Mouse (Mus musculus) forebrain, embryonic 16.5 days (tissue): ENCODE measurements around the gene Ndufab1. TPM values are rescaled to one million over a fixed set of nuclear protein-coding genes. Genes with fewer than 3 reads are reported as not detected.

ENCODE experiments used
- ATAC-seq: fragments of 200-750 bp; cut with Nextera tagmentation; 2 replicates; pipeline ENCODE4 v1.8.0; 2017; ENCODE audit warnings: mild to moderate bottlenecking, moderate library complexity
- H3K27ac ChIP-seq: fragments of 300-500 bp; sonication (generic); 2 replicates; pipeline ENCODE4 v1.5.1; 2014; ENCODE audit warnings: low read length, control low read depth
- H3K27me3 ChIP-seq: fragments of 300-500 bp; sonication (generic); replicated peaks from 2 replicates; pipeline ENCODE4 v1.6.1; 2014; ENCODE audit warnings: low read length; ENCODE audit not compliant: control insufficient read depth, insufficient read depth
- H3K36me3 ChIP-seq: fragments of 300-500 bp; sonication (generic); 2 replicates; pipeline ENCODE4 v1.6.1; 2014; ENCODE audit not compliant: control insufficient read depth, insufficient read depth
- H3K4me1 ChIP-seq: fragments of 300-500 bp; sonication (generic); replicated peaks from 2 replicates; pipeline ENCODE4 v1.6.1; 2014; ENCODE audit warnings: low read length; ENCODE audit not compliant: control insufficient read depth, insufficient read depth
- H3K4me2 ChIP-seq: fragments of 300-500 bp; sonication (generic); 2 replicates; pipeline ENCODE4 v1.6.1; 2014; ENCODE audit warnings: mild to moderate bottlenecking, low read length, control low read depth
- H3K4me3 ChIP-seq: fragments of 300-500 bp; sonication (generic); replicated peaks from 2 replicates; pipeline ENCODE4 v1.5.1; 2014; ENCODE audit warnings: mild to moderate bottlenecking, low read length, control low read depth
- H3K9ac ChIP-seq: fragments of 300-500 bp; sonication (generic); replicated peaks from 2 replicates; pipeline ENCODE4 v1.6.1; 2014; ENCODE audit warnings: low read depth, low read length, control low read depth
- H3K9me3 ChIP-seq: fragments of 300-500 bp; sonication (generic); 2 replicates; pipeline ENCODE4 v1.6.1; 2016; ENCODE audit warnings: low read length; ENCODE audit not compliant: control insufficient read depth
- WGBS: fragments of 180-500 bp; shearing (Covaris S2); extraction: QIAGEN DNeasy Blood & Tissue Kit; methylation state at CpG from one replicate; pipeline ENCODE4 v1.1.7; 2014; 5-methylcytosine and 5-hydroxymethylcytosine counted together
- polyA plus RNA-seq: library from polyadenylated mRNA; unstranded; fragments of >200 nt; fragmentation: Nextera tagmentation; extraction: Ambion mirVana; gene quantifications from 2 replicates; pipeline ENCODE4 v1.2.1, GENCODE M21; 2015

Ndufab1 gene
- polyA plus RNA-seq, 1 experiment from 2014 or later, result 550 TPM

DNA sequence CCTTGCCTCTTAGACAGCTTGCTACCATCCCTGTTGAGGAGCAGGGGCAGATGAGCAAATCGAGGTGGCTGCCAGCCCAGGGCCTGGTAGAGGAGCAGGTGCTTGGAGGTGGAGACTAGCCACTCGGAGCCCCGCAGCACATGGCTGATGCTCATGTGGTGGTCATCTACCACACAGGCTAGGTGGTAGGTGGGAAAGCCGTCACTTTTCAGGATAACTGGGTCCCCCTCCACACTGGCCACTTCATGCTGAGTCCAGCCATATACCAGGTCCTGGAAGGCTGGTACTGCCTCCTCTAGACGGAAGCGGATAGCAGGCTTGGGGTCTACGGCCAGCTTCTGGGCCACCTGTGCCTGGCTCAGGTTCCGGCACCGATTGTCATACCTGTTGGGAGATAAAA is 53.5 kb downstream of the Ndufab1 start:
- H3K36me3 ChIP-seq, result 0 out of 2 replicates have a peak, but pooled peaks cover 8% of the 10 kb centered on the region
- no peak for ATAC-seq
- H3K9me3 ChIP-seq, result no peaks in the 10 kb centered on the region
- H3K4me2 ChIP-seq, result no peak overlapping the region
- H3K27me3 ChIP-seq, result no peaks in the 10 kb centered on the region
- H3K9ac ChIP-seq, result no peak overlapping the region
- 97% methylated on average over 9 of the region's 9 CpGs for whole genome bisulfite sequencing
- no peak overlapping the region for H3K27ac ChIP-seq
- H3K4me3 ChIP-seq, result no peak overlapping the region
- H3K4me1 ChIP-seq, result no peaks in the 10 kb centered on the region

DNA sequence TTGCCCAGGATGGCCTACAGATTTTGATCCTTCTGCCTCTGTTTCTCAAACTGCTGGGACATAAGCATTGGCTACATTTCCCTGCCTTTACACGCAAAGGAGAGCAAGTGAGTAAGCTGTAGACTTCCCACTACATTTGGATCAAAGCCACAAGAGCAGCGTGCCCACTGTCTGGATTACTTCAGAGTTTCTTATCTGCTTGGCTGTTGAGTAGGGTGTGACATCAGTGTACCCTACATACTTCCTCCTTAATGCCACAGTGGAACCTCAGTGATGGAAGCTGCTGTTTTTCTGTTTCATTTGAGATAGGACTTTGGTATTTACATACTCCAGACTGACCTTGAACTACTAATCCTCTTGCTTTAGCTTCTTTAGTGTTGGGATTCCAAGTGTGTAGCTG is 54.9 kb downstream of the Ndufab1 start:
- WGBS, result 81% methylated on average over 2 of the region's 2 CpGs
- Histone ChIP-seq H3K4me3 (no peak overlapping the region), H3K4me2 (no peak overlapping the region), H3K27ac (no peak overlapping the region), H3K9me3 (no peaks in the 10 kb centered on the region), H3K9ac (no peak overlapping the region), H3K27me3 (no peaks in the 10 kb centered on the region), H3K36me3 (peaks cover 8% of the 10 kb centered on the region; the same call in 1 of the 2 replicates), H3K4me1 (no peaks in the 10 kb centered on the region)
- no peak for ATAC-seq

DNA sequence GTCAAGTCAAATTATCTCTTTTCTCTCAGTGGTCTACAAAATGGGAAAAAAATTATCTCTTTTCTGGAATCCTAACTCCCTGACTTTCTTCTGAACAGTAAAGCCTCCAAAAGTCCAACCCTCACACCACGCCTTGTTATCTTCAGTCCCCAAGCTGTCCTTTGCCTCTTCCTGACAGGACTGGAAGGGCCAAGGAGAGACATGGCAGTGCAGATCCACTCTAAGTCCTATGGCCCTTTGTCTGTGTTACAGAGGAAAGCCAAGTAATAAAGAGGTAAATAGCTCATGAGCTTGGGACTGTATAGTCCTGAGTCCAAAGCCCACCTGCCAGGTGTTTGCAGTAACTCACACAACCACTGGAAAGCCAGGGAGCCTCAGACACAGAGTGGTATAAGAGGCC is 56.0 kb downstream of the Ndufab1 start:
- Histone ChIP-seq H3K4me1 (no peaks in the 10 kb centered on the region), H3K9ac (no peak overlapping the region), H3K27ac (no peak overlapping the region), H3K36me3 (peaks cover 6% of the 10 kb centered on the region; the same call in 1 of the 2 replicates), H3K4me2 (no peak overlapping the region), H3K4me3 (no peak overlapping the region), H3K27me3 (no peaks in the 10 kb centered on the region), H3K9me3 (no peaks in the 10 kb centered on the region)
- no peak for ATAC-seq
- 85% methylated on average over 1 of the region's 1 CpGs for WGBS

DNA sequence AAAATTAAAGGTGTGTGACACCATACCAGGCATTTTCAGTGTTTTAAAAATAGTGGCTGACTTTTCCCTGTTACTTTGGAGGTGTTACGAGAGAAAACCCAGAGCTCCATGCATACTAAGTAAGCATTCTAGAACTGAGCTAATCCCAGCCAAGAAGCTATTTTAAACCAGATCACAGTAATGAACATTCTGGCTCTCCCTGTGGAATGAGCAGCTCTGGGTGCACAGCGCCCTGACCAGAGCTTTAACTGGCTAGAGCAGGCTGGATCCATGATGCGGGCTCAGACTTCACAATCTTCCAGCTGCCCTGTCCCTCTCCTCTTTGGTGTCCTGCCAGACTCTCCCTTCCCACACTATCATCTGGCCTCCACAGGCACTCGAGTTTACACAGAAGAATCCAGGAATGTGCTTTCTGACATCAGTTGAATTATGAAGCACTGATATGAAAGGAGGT is 56.5 kb downstream of the Ndufab1 start:
- H3K4me3 ChIP-seq, result no peak overlapping the region
- peaks cover 6% of the 10 kb centered on the region; the same call in 1 of the 2 replicates for H3K36me3 ChIP-seq
- no peaks in the 10 kb centered on the region for H3K4me1 ChIP-seq
- no peak overlapping the region for H3K9ac ChIP-seq
- 89% methylated on average over 4 of the region's 4 CpGs for WGBS
- no peaks in the 10 kb centered on the region for H3K27me3 ChIP-seq
- no peak overlapping the region for H3K27ac ChIP-seq
- ATAC-seq, result no peak
- H3K4me2 ChIP-seq, result no peak overlapping the region
- H3K9me3 ChIP-seq, result no peaks in the 10 kb centered on the region

- no peak overlapping the region for H3K4me2 ChIP-seq
- no peaks in the 10 kb centered on the region for H3K4me1 ChIP-seq
- no peak for ATAC-seq
- H3K27me3 ChIP-seq, result no peaks in the 10 kb centered on the region
- H3K9me3 ChIP-seq, result no peaks in the 10 kb centered on the region
- H3K27ac ChIP-seq, result no peak overlapping the region
- 85% methylated on average over 8 of the region's 8 CpGs for WGBS
- H3K36me3 ChIP-seq, result peaks cover 8% of the 10 kb centered on the region; the same call in 1 of the 2 replicates
- no peak overlapping the region for H3K9ac ChIP-seq
- H3K4me3 ChIP-seq, result no peak overlapping the region
These were observed 57.6 kb downstream of the Ndufab1 start for GRCm38 (mm10) chr7:122044106-122044505.

Other genes starting within 250 kb of the Ndufab1 start
- gene Scnn1b, start 236.8 kb downstream of the Ndufab1 start, polyA plus RNA-seq, result 0.34 TPM in 1 of 2 replicates, not detected in the other
- 19.8 and 25.9 TPM in 2 replicates for gene Cog7, start 120.2 kb downstream of the Ndufab1 start, polyA plus RNA-seq
- gene Gga2, start 80.7 kb downstream of the Ndufab1 start, polyA plus RNA-seq, result 67.0 and 69.0 TPM in 2 replicates
- 63.8 and 65.6 TPM in 2 replicates for gene Ubfd1, start 34.7 kb downstream of the Ndufab1 start, polyA plus RNA-seq
- 10.9 and 12.1 TPM in 2 replicates for gene Ears2, start 34.6 kb downstream of the Ndufab1 start, polyA plus RNA-seq
- 8.8 and 9.2 TPM in 2 replicates for gene Palb2, start 31.1 kb upstream of the Ndufab1 start, polyA plus RNA-seq
- 161 and 170 TPM in 2 replicates for gene Dctn5, start 31.2 kb upstream of the Ndufab1 start, polyA plus RNA-seq
- gene Plk1, start 57.6 kb upstream of the Ndufab1 start, polyA plus RNA-seq, result 46.2 and 54.4 TPM in 2 replicates
- 0.37 and 1.7 TPM in 2 replicates for gene Ern2, start 84.3 kb upstream of the Ndufab1 start, polyA plus RNA-seq
- gene Chp2, start 117.6 kb upstream of the Ndufab1 start, polyA plus RNA-seq, result 0.57 and 1.2 TPM in 2 replicates
- gene Prkcb, start 186.9 kb upstream of the Ndufab1 start, polyA plus RNA-seq, result 50.2 and 60.9 TPM in 2 replicates